Mouse (Mus musculus) layer of hippocampus, adult 2 months (tissue): ENCODE data around the gene Egln2. TPM values are rescaled to one million over a fixed set of nuclear protein-coding genes. Genes with fewer than 3 reads are reported as not detected.
A peak's percentile ranks its signal among the peaks of the same experiment; 100 is the strongest.

Experiments used
- DNase-seq, 2 experiments: peaks; one replicate each; pipeline ENCODE4 v3.0.0; 2022; ENCODE audit warnings: low spot score in 2 of 2
- H3K27ac ChIP-seq: fragments of 200-600 bp; 2 replicates; pipeline ENCODE4 v1.8.1; 2022
- H3K4me3 ChIP-seq: fragments of 200-600 bp; 2 replicates; pipeline ENCODE4 v1.8.1; 2022; ENCODE audit warnings: mild to moderate bottlenecking
- CTCF ChIP-seq: fragments of 200-600 bp; conservative IDR thresholded peaks from 2 replicates; pipeline ENCODE4 v1.8.1; 2022; ENCODE audit warnings: antibody characterized with exemption, mild to moderate bottlenecking, moderate library complexity
- total RNA-seq, 2 experiments: library from RNA; stranded (reverse); gene quantifications; 2 replicates each; pipeline ENCODE4 v1.2.3; 2021

The Egln2 gene
- total RNA-seq, 2 experiments from 2014 or later, result 97.4 to 103 TPM

- H3K4me3 ChIP-seq, result no peak within 1 kb of the TSS
- peak within 1 kb of the TSS; percentile 18; the same call in 1 of the 2 replicates for H3K27ac ChIP-seq
- TF ChIP-seq CTCF, result no peak
- DNase-seq, result no peak
These were observed 13.3 kb downstream of the Egln2 start, which contains the start of gene Cyp2t4 for GRCm38 (mm10) chr7:27153205-27153764. Gene Cyp2t4 (plus strand): TSS chr7:27153714.

- H3K27ac ChIP-seq, result no peak overlapping the region
- no peak for TF ChIP-seq CTCF
- no peak for DNase-seq
- no peak overlapping the region for H3K4me3 ChIP-seq
These were observed 30.1 kb downstream of the Egln2 start for GRCm38 (mm10) chr7:27136410-27136996.

GRCm38 (mm10) chr7:27133757-27134156 is 32.8 kb downstream of the Egln2 start:
- TF ChIP-seq CTCF, result no peak
- Histone ChIP-seq H3K4me3 (no peak overlapping the region), H3K27ac (no peak overlapping the region)
- DNase-seq, result no peak

GRCm38 (mm10) chr7:27133156-27133555 is 33.4 kb downstream of the Egln2 start:
- H3K4me3 ChIP-seq, result no peak overlapping the region
- no peak overlapping the region for H3K27ac ChIP-seq
- DNase-seq, result no peak
- no peak for TF ChIP-seq CTCF

DNA sequence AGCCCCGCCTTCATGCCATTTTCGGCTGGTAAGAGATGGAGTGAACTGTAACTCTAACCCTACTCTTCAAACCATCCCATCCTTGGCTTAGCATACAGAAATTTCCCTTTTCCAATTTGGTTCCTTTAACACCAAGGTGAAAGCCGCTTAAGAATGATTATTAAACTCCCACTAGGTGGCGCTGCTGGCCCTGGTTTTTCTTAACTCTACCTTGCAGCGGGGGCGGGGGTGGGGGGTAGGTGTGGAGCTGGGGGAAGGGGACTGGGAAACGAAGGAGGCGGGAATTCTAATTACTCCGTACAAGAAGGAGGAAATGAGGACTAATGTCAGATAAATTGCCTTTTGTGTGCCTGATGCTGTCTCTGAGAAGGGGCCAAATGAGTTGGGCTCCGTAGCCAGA is 34.0 kb downstream of the Egln2 start:
- TF ChIP-seq CTCF, result peak; percentile 73
- DNase-seq, result peak; percentile 46 to 69
- H3K27ac ChIP-seq, result no peak overlapping the region
- H3K4me3 ChIP-seq, result no peak overlapping the region

DNA sequence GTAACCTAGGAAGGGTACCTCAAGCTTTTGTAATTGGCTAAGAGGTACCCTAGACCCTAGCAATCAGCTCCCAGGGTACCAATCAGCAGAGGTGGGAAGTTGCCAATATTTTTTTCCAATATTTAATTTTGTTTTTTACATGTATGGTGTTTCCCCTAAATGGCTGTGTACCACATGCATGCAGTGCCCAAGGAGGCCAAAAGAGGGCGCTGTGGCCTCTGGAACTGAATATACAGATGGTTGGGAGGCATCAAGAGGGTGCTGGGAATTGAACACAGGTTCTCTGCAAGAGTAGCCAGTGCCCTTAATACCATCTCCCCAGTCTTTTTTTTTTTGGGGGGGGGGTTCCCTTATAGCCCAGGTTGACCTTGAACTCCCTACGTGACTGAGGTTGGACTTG is 35.2 kb downstream of the Egln2 start:
- peak; percentile 49 for TF ChIP-seq CTCF
- no peak overlapping the region for H3K4me3 ChIP-seq
- H3K27ac ChIP-seq, result no peak overlapping the region
- DNase-seq, result no peak

GRCm38 (mm10) chr7:27130521-27131370 is 35.9 kb downstream of the Egln2 start:
- Histone ChIP-seq H3K27ac (no peak overlapping the region), H3K4me3 (no peak overlapping the region)
- no peak for DNase-seq
- TF ChIP-seq CTCF, result no peak

DNA sequence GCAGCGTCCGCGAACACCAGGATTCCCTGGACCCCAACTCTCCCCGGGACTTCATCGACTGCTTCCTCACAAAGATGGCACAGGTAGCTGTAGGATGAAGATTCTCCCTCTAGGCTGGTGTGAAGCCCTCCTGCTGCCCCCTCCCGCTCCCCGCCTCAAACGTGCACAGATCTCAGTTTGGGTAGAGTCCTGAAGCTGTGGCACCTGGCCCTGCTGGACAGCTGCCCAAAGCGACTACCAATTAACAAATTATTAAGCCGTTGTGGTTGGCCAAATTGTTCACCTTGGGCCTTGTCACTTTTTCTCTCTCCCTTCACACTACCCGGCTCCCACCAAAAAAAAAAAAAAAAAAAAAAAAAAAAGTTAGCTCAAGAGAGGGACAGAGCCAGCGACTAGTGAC is 36.8 kb downstream of the Egln2 start:
- Histone ChIP-seq H3K4me3 (no peak overlapping the region), H3K27ac (no peak overlapping the region)
- no peak for TF ChIP-seq CTCF
- no peak for DNase-seq

DNA sequence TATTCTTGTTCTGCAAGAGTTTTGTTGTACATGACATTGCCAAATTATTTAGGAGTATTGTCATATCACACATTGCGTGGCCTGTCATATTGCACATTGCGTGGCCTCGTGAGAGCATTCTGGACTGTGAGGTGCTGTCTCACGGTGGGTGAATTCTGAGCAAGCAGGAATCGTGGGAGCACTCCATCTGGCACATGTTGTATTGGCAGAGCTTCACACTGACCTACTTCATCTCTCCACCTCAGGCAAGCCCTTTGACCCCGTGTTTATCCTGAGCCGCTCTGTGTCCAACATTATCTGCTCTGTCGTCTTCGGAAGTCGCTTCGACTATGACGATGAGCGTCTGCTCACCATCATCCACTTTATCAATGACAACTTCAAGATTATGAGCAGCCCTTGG is 37.7 kb downstream of the Egln2 start:
- no peak overlapping the region for H3K4me3 ChIP-seq
- DNase-seq, result no peak
- H3K27ac ChIP-seq, result no peak overlapping the region
- no peak for TF ChIP-seq CTCF

DNA sequence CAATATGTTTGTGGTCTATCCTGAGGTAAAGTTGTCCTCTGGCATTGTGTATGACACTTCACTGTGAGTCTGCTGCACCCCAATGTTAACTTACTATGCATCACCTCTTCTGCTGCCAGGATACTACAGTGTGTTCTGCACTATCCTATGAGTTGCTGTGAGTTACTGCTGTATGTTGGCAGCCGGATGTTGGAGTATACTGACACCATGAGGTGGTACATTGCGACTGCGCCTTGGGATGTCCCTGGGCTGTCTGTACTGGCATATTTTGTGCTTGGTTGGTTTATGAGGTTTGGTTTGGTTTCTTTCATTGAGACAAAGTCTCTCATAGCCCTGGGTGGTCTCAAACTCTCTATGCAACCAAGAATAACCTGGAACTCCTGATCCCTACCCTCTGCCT is 38.4 kb downstream of the Egln2 start:
- Histone ChIP-seq H3K27ac (no peak overlapping the region), H3K4me3 (no peak overlapping the region)
- peak; percentile 82 for TF ChIP-seq CTCF
- DNase-seq, result peak; percentile 26 to 56

- TF ChIP-seq CTCF, result no peak
- no peak for DNase-seq
- Histone ChIP-seq H3K27ac (no peak overlapping the region), H3K4me3 (no peak overlapping the region)
These were observed 41.6 kb downstream of the Egln2 start for GRCm38 (mm10) chr7:27124969-27125368.

- TF ChIP-seq CTCF, result no peak
- no peak overlapping the region for H3K27ac ChIP-seq
- no peak overlapping the region for H3K4me3 ChIP-seq
- no peak for DNase-seq
These were observed 42.2 kb downstream of the Egln2 start for GRCm38 (mm10) chr7:27124305-27124832.

DNA sequence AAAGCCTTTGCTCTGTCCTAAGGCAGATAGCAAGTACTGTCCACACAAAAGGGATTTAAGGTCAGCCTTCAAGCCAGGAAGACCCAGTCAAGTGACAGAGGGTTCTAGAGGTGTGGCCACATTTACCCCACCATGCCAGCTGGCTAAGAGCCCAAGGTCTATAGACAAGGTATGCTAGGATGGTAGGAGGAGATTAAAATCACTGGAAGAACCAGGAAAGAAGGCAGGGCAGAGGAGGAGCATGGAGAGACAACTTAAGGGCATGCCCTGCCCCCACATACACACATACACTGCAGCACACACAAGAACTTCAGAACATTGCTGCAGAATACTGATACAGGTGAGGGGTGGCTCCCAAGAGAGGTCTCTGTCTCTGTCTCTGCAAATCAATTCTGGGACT is 46.9 kb downstream of the Egln2 start, which contains the start of gene Cyp2f2:
Gene Cyp2f2 (plus strand): TSS at position 234 of the 400 bp plus-strand sequence.
- DNase-seq, result no peak
- TF ChIP-seq CTCF, result no peak
- H3K4me3 ChIP-seq, result no peak within 1 kb of the TSS
- H3K27ac ChIP-seq, result no peak within 1 kb of the TSS
